Mouse (Mus musculus): ENCODE measurements around the gene Foxj2. TPM values are rescaled to one million over a fixed set of nuclear protein-coding genes. Genes with fewer than 3 reads are reported as not detected.

Gene Foxj2
- total and polyA plus RNA-seq, 3 experiments, result 1.9 to 5.4 (median 2.5) TPM

DNA sequence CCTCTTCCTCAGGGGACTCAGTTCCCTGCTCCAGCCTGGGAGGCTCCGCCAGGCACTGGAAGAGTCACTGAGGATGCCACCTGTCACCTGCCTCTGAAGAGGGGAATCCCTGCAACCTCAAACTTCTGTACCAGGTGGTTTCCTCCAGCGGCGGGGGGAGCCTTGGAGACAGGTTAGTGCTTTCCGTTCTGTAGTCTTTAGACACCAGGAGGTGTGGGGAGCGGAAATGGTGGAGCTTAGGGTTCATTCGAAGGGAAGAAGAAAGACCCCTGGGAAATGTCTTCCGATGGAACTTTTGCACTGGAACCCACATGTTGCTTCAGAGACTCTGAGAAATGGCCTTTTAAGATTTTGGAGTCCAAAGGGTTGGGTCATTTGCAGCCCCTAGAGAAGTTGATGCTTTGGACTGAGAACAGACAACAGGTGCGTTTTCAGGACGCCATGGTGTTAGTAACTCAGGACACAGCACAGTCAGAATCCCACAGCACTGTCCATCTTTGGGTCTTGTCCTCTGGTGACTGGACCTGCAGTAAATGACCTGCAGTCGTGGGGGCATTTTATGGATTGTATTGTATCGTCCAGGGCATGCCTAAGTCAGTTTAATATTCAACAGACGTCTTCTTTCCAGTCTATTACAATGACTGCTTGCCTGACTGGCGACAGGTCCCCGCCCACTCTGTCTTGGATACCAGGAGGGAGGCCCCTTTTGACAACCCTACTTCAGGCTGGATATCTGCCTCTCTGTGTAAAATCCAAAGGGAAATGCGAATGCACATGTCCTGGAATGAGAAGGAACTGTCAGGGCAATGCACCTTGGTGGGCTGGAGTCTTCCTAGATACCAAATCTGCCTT lies 1.3 kb downstream of the Foxj2 start:
- H3K27me3 ChIP-seq (replicated peaks), result no peaks in the 10 kb centered on the region
- peaks cover 25 to 61% of the 10 kb centered on the region in 2 experiments for H3K4me1 ChIP-seq (ENCODE audit: control insufficient read depth in 1 of 2, insufficient read depth in 2 of 2)
- peak overlapping the region; percentile 97; the same call in 1 of the 2 replicates for H3K9ac ChIP-seq (ENCODE audit: insufficient read depth, low read depth)
- H3K9me3 ChIP-seq (replicated peaks; ENCODE audit: low read length), result no peaks in the 10 kb centered on the region
- DNase-seq (ENCODE audit: extremely low read depth), result peak; percentile 72
- TF ChIP-seq USF2 (conservative IDR thresholded peaks at IDR 0.05; ENCODE audit: low read depth, low read length) (no peak), NELFE (IDR thresholded peaks at IDR 0.05; ENCODE audit: low read depth, low read length) (no peak), POLR2AphosphoS2 (IDR thresholded peaks at IDR 0.05; ENCODE audit: low read depth, low read length) (no peak), TBP (conservative IDR thresholded peaks at IDR 0.05; ENCODE audit: low read depth, low read length) (no peak), ELF1 (IDR thresholded peaks at IDR 0.05; ENCODE audit: low read depth, low read length) (no peak), MAX (IDR thresholded peaks at IDR 0.05; ENCODE audit: low read length) (no peak; the same call in 1 of the 2 replicates), ETS1 (conservative IDR thresholded peaks at IDR 0.05; ENCODE audit: low read depth, low read length) (peak; percentile 63; the same call in 1 of the 2 replicates), PAX5 (IDR thresholded peaks at IDR 0.05; ENCODE audit: low read length) (no peak), ZKSCAN1 (IDR thresholded peaks at IDR 0.05; ENCODE audit: borderline replicate concordance, low read depth, low read length) (no peak), CTCF (conservative IDR thresholded peaks at IDR 0.05 in 1 of 2, IDR thresholded peaks at IDR 0.05 in 1 of 2; ENCODE audit: low read depth in 2 of 2, low read length in 2 of 2) (no peak), MXI1 (IDR thresholded peaks at IDR 0.05; ENCODE audit: low read depth, low read length) (no peak; the same call in 1 of the 2 replicates), CHD2 (IDR thresholded peaks at IDR 0.05; ENCODE audit: low read length) (no peak), MAFK (IDR thresholded peaks at IDR 0.05; ENCODE audit: insufficient replicate concordance, low read length) (no peak), E2F4 (IDR thresholded peaks at IDR 0.05; ENCODE audit: insufficient replicate concordance, low read depth, low read length) (no peak), RCOR1 (conservative IDR thresholded peaks at IDR 0.05; ENCODE audit: low read depth, low read length) (no peak), SIN3A (IDR thresholded peaks at IDR 0.05; ENCODE audit: low read length) (no peak; the same call in none of the 2 replicates), IRF4 (IDR thresholded peaks at IDR 0.05; ENCODE audit: low read depth, low read length) (no peak), JUND (conservative IDR thresholded peaks at IDR 0.05; ENCODE audit: low read depth, low read length) (no peak), USF1 (IDR thresholded peaks at IDR 0.05; ENCODE audit: low read depth, low read length) (no peak), EP300 (IDR thresholded peaks at IDR 0.05; ENCODE audit: low read length) (peak; percentile 47; the same call in 1 of the 2 replicates), GABPA (IDR thresholded peaks at IDR 0.05; ENCODE audit: insufficient replicate concordance, low read depth, low read length) (no peak), CHD1 (IDR thresholded peaks at IDR 0.05; ENCODE audit: low read depth, low read length) (peak; percentile 10; the same call in 1 of the 2 replicates), MEF2A (IDR thresholded peaks at IDR 0.05; ENCODE audit: borderline replicate concordance, low read depth, low read length) (no peak), ZMIZ1 (IDR thresholded peaks at IDR 0.05; ENCODE audit: low read depth, low read length) (no peak), UBTF (IDR thresholded peaks at IDR 0.05; ENCODE audit: low read depth, low read length) (peak; percentile 52; the same call in 1 of the 2 replicates), NRF1 (IDR thresholded peaks at IDR 0.05; ENCODE audit: low read depth, low read length) (no peak), SMC3 (IDR thresholded peaks at IDR 0.05; ENCODE audit: low read depth, low read length) (no peak), POLR2A (IDR thresholded peaks at IDR 0.05; ENCODE audit: low read depth, low read length) (peak; percentile 7; the same call in 1 of the 2 replicates), JUN (IDR thresholded peaks at IDR 0.05; ENCODE audit: insufficient read depth, low read depth, low read length) (no peak), TCF12 (IDR thresholded peaks at IDR 0.05; ENCODE audit: low read depth, low read length) (peak; percentile 92), RAD21 (IDR thresholded peaks at IDR 0.05; ENCODE audit: low read depth, low read length) (no peak), ZNF384 (IDR thresholded peaks at IDR 0.05; ENCODE audit: low read depth, low read length) (no peak), MYC (IDR thresholded peaks at IDR 0.05; ENCODE audit: low read depth, low read length) (no peak), KAT2A (IDR thresholded peaks at IDR 0.05; ENCODE audit: insufficient replicate concordance, low read length) (no peak), MAZ (IDR thresholded peaks at IDR 0.05; ENCODE audit: low read depth, low read length) (0 out of 2 replicates have a peak, but pooled peaks have one; percentile 21), ZC3H11A (IDR thresholded peaks at IDR 0.05; ENCODE audit: low read depth, low read length) (no peak), HCFC1 (IDR thresholded peaks at IDR 0.05; ENCODE audit: low read depth, low read length) (no peak), BHLHE40 (IDR thresholded peaks at IDR 0.05; ENCODE audit: low read depth, low read length) (no peak)
- dilution Hi-C loops (cut with MboI; ENCODE audit: extremely low pct_ligation_motif_present, extremely low pct_unique_long_range_greater_than_20kb, low sequenced_read_pairs), result no loop called here
- H3K27ac ChIP-seq (ENCODE audit: insufficient read depth, low read depth), result no peak overlapping the region
- H3K79me2 ChIP-seq (replicated peaks; ENCODE audit: control insufficient read depth, extremely low read depth, insufficient read depth, poor library complexity, severe bottlenecking), result peaks cover 4% of the 10 kb centered on the region; the same call in 1 of the 2 replicates
- peaks cover 0 to 22% of the 10 kb centered on the region in 2 experiments for H3K36me3 ChIP-seq (replicated peaks in 1 of 2; ENCODE audit: control insufficient read depth in 1 of 2, insufficient read depth in 1 of 2, low read length in 1 of 2)
- H3K4me3 ChIP-seq (replicated peaks in 1 of 3; ENCODE audit: low read depth in 2 of 3, low read length in 2 of 3, poor library complexity in 1 of 3), result peak overlapping the region; percentile 80 to 95 (median 91)
- peak overlapping the region; percentile 72 for H3K4me2 ChIP-seq (ENCODE audit: insufficient read depth, low read depth, poor library complexity, severe bottlenecking)
- in situ Hi-C loops (cut with MboI; ENCODE audit: low pct_ligation_motif_present, low pct_unique_long_range_greater_than_20kb, low sequenced_read_pairs), result no loop called here
